Mouse (Mus musculus) neural tube, embryonic 11.5 days (tissue): ENCODE measurements around the gene Gucd1. TPM values are rescaled to one million over a fixed set of nuclear protein-coding genes. Genes with fewer than 3 reads are reported as not detected.
"Not testable (repeated sequence)": the region's sequence is repeated elsewhere in the genome, so short reads cannot be mapped to it uniquely, and the experiment has no call there.

ENCODE experiments used
- ATAC-seq: fragments of 200-750 bp; cut with Nextera tagmentation; 2 replicates; pipeline ENCODE4 v1.8.0; 2017; ENCODE audit warnings: moderate number of reproducible peaks, mild to moderate bottlenecking, moderate TSS enrichment, moderate library complexity; ENCODE audit not compliant: insufficient read depth, low FRiP score, low TSS enrichment
- DNase-seq: peaks from one replicate; pipeline ENCODE4 v3.0.0-alpha.2; 2015; ENCODE audit warnings: low spot score
- H3K27ac ChIP-seq: fragments of 300-500 bp; sonication (generic); 2 replicates; pipeline ENCODE4 v1.5.1; 2014; ENCODE audit warnings: low read depth, mild to moderate bottlenecking, low read length
- H3K27me3 ChIP-seq: fragments of 300-500 bp; sonication (generic); 2 replicates; pipeline ENCODE4 v1.6.1; 2014; ENCODE audit warnings: mild to moderate bottlenecking, low read length, mixed read lengths; ENCODE audit not compliant: control insufficient read depth, insufficient read depth
- H3K36me3 ChIP-seq: fragments of 300-500 bp; sonication (generic); 2 replicates; pipeline ENCODE4 v1.6.1; 2014; ENCODE audit warnings: mild to moderate bottlenecking, low read length, moderate library complexity, mixed read lengths; ENCODE audit not compliant: control insufficient read depth, insufficient read depth
- H3K4me1 ChIP-seq: fragments of 300-500 bp; sonication (generic); 2 replicates; pipeline ENCODE4 v1.6.1; 2014; ENCODE audit warnings: low read length, mixed read lengths; ENCODE audit not compliant: control insufficient read depth, insufficient read depth
- H3K4me2 ChIP-seq: fragments of 300-500 bp; sonication (generic); 2 replicates; pipeline ENCODE4 v1.6.1; 2014; ENCODE audit warnings: low read depth, mild to moderate bottlenecking, moderate library complexity
- H3K4me3 ChIP-seq: fragments of 300-500 bp; sonication (generic); 2 replicates; pipeline ENCODE4 v1.5.1; 2014; ENCODE audit warnings: low read depth, low read length
- H3K9ac ChIP-seq: fragments of 300-500 bp; sonication (generic); 2 replicates; pipeline ENCODE4 v1.6.1; 2014; ENCODE audit warnings: mild to moderate bottlenecking, low read length
- H3K9me3 ChIP-seq: fragments of 300-500 bp; sonication (generic); 2 replicates; pipeline ENCODE4 v1.6.1; 2016; ENCODE audit warnings: low read length; ENCODE audit not compliant: control insufficient read depth
- WGBS: fragments of 180-500 bp; shearing (Covaris S2); extraction: QIAGEN DNeasy Blood & Tissue Kit; methylation state at CpG from one replicate; pipeline ENCODE4 v1.1.7; 2014; 5-methylcytosine and 5-hydroxymethylcytosine counted together
- polyA plus RNA-seq: library from polyadenylated mRNA; unstranded; fragments of >200 nt; fragmentation: Nextera tagmentation; extraction: Ambion mirVana; gene quantifications from 2 replicates; pipeline ENCODE4 v1.2.1, GENCODE M21; 2014

Gucd1 gene
- polyA plus RNA-seq, 1 experiment from 2014 or later = 33.2 TPM

GRCm38 (mm10) chr10:75514361-75514760 is 3.4 kb downstream of the Gucd1 start:
- H3K9ac ChIP-seq = no peak overlapping the region
- no peak overlapping the region for H3K27ac ChIP-seq
- ATAC-seq = no peak
- H3K9me3 ChIP-seq = no peaks in the 10 kb centered on the region
- no peak overlapping the region for H3K4me2 ChIP-seq
- no peak overlapping the region for H3K4me3 ChIP-seq
- H3K4me1 ChIP-seq = peaks cover 18% of the 10 kb centered on the region
- H3K27me3 ChIP-seq = no peaks in the 10 kb centered on the region
- H3K36me3 ChIP-seq = peaks cover 5% of the 10 kb centered on the region; the same call in 1 of the 2 replicates
- DNase-seq = no peak
- WGBS = 88% methylated on average over 7 of the region's 7 CpGs

GRCm38 (mm10) chr10:75513306-75514067 is 4.3 kb downstream of the Gucd1 start:
- no peak for DNase-seq
- ATAC-seq = no peak
- H3K36me3 ChIP-seq = peaks cover 12% of the 10 kb centered on the region
- no peak overlapping the region for H3K4me2 ChIP-seq
- H3K4me1 ChIP-seq = peaks cover 10% of the 10 kb centered on the region
- H3K27ac ChIP-seq = no peak overlapping the region
- H3K27me3 ChIP-seq = no peaks in the 10 kb centered on the region
- H3K4me3 ChIP-seq = no peak overlapping the region
- H3K9ac ChIP-seq = no peak overlapping the region
- 91% methylated on average over 8 of the region's 8 CpGs for WGBS
- H3K9me3 ChIP-seq = no peaks in the 10 kb centered on the region

DNA sequence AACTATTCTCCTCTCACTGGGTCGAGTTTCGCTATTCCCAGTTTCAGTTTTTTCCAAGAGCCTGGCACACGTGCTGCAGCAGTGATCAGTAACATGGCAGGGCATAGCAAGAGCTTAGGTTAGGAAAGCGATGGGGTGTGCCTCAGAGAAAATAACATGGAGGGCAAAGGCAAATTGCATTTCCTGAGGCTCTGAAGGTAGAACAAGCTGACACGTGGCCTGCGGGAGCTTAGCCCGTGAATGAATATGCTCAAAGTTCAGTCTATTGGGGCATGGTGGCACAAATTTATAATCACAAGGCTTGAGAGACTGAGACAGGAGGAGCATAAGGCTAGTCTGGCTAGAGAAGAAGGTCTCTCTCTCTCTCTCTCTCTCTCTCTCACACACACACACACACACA is 5.0 kb downstream of the Gucd1 start:
- Histone ChIP-seq H3K27ac (no peak overlapping the region), H3K4me1 (peaks cover 8% of the 10 kb centered on the region), H3K9me3 (no peaks in the 10 kb centered on the region), H3K4me3 (no peak overlapping the region), H3K36me3 (peaks cover 15% of the 10 kb centered on the region), H3K9ac (no peak overlapping the region), H3K27me3 (no peaks in the 10 kb centered on the region), H3K4me2 (no peak overlapping the region)
- no peak for DNase-seq
- WGBS = 91% methylated on average over 7 of the region's 7 CpGs
- ATAC-seq = no peak

DNA sequence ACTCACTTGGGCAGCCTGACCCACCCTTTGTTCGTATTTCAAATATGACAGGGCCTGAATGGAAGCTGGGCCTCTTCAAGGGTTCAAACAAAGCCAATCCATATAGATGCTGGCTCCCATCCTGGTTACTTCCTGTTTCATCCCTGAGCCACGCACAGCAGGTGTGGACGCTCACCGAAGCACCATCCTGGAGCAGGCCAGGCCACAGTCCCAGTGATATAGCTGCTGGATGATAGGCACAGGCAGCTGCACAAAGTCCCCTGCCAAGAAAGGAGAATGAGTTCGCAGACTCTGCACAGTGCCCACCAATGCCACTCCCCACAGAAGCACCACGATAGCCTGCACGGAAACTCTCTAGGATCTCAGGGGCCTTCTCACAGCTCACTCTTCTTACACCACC is 5.9 kb downstream of the Gucd1 start:
- Histone ChIP-seq H3K27me3 (no peaks in the 10 kb centered on the region), H3K36me3 (peaks cover 17% of the 10 kb centered on the region), H3K4me3 (no peak overlapping the region), H3K9me3 (no peaks in the 10 kb centered on the region), H3K9ac (no peak overlapping the region), H3K4me1 (peaks cover 8% of the 10 kb centered on the region), H3K4me2 (no peak overlapping the region), H3K27ac (no peak overlapping the region)
- DNase-seq (no peak), ATAC-seq (no peak)
- 97% methylated on average over 7 of the region's 7 CpGs for WGBS

GRCm38 (mm10) chr10:75511060-75511459 is 6.7 kb downstream of the Gucd1 start:
- H3K9ac ChIP-seq = no peak overlapping the region
- peaks cover 17% of the 10 kb centered on the region for H3K36me3 ChIP-seq
- H3K27ac ChIP-seq = no peak overlapping the region
- no peak for DNase-seq
- peaks cover 2% of the 10 kb centered on the region for H3K4me1 ChIP-seq
- no peak overlapping the region for H3K4me3 ChIP-seq
- H3K4me2 ChIP-seq = no peak overlapping the region
- 95% methylated on average over 9 of the region's 9 CpGs for WGBS
- ATAC-seq = no peak
- H3K9me3 ChIP-seq = no peaks in the 10 kb centered on the region
- no peaks in the 10 kb centered on the region for H3K27me3 ChIP-seq

DNA sequence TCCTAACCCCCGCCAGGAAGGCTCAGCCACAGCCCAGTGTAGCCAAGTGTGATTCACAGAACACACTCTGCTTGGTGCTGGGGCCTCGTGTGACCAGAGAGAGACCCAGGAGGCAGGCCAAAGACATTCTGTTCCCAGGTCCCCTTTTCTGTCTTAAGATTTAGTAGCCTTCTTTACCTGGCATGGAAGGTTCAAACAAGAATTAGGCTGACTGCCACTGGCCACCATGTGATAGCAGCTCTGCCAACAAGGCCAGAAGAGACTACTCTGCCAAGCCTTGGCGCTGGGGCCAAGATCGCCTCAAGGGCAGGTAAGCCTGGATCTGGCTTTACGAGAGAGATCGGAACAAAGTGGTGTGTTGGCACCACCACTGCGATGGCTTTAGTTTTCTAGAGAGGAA is 7.3 kb downstream of the Gucd1 start:
- Histone ChIP-seq H3K4me2 (no peak overlapping the region), H3K27ac (no peak overlapping the region), H3K27me3 (no peaks in the 10 kb centered on the region), H3K9ac (no peak overlapping the region), H3K4me3 (no peak overlapping the region), H3K36me3 (peaks cover 17% of the 10 kb centered on the region), H3K4me1 (no peaks in the 10 kb centered on the region), H3K9me3 (no peaks in the 10 kb centered on the region)
- ATAC-seq (no peak), DNase-seq (no peak)
- 95% methylated on average over 7 of the region's 7 CpGs for WGBS

- H3K4me1 ChIP-seq, H3K9me3 ChIP-seq, H3K9ac ChIP-seq, H3K27ac ChIP-seq, DNase-seq, H3K27me3 ChIP-seq, H3K4me2 ChIP-seq, ATAC-seq, H3K4me3 ChIP-seq: not testable (repeated sequence)
- peaks cover 14% of the 10 kb centered on the region for H3K36me3 ChIP-seq
- WGBS = 93% methylated on average over 3 of the region's 3 CpGs
Measured at GRCm38 (mm10) chr10:75505928-75506327, 11.8 kb downstream of the Gucd1 start.

DNA sequence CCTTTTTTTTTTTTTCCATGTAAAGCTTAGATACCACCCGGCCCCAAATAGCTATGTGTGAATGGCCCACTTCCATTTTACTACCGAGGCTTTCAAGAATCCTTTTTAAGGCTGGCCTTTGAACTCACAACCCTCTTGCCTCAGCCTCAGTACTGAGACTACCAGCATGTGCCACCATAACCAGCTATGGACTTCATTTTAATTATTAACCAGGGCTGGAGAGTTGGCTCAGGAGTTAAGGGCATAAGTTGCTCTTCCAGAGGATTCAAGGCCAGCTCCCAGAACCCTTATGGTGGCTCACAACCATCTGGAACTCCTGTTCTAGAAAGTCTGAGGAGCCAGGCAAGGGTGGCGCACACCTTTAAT is 12.7 kb downstream of the Gucd1 start:
- no peak overlapping the region for H3K9ac ChIP-seq
- H3K4me3 ChIP-seq = no peak overlapping the region
- H3K4me2 ChIP-seq = no peak overlapping the region
- no peaks in the 10 kb centered on the region for H3K4me1 ChIP-seq
- no peak overlapping the region for H3K27ac ChIP-seq
- H3K27me3 ChIP-seq = no peaks in the 10 kb centered on the region
- H3K36me3 ChIP-seq = peaks cover 14% of the 10 kb centered on the region
- WGBS = 64% methylated on average over 3 of the region's 3 CpGs
- H3K9me3 ChIP-seq = no peaks in the 10 kb centered on the region
- ATAC-seq (no peak), DNase-seq (no peak)
